Mouse (Mus musculus) neural tube, embryonic 13.5 days (tissue): ENCODE data around the gene Abcg5. TPM values are rescaled to one million over a fixed set of nuclear protein-coding genes. Genes with fewer than 3 reads are reported as not detected.
A peak's percentile ranks its signal among the peaks of the same experiment; 100 is the strongest.

Experiments
- ATAC-seq: fragments of 200-750 bp; cut with Nextera tagmentation; 2 replicates; pipeline ENCODE4 v1.8.0; 2017; ENCODE audit warnings: low read depth, mild to moderate bottlenecking, moderate TSS enrichment, moderate library complexity
- H3K27ac ChIP-seq: fragments of 300-500 bp; sonication (generic); replicated peaks from 2 replicates; pipeline ENCODE4 v1.5.1; 2015; ENCODE audit warnings: moderate library complexity, mild to moderate bottlenecking, inconsistent platforms
- H3K27me3 ChIP-seq: fragments of 300-500 bp; sonication (generic); 2 replicates; pipeline ENCODE4 v1.6.1; 2015; ENCODE audit warnings: mild to moderate bottlenecking, inconsistent platforms
- H3K36me3 ChIP-seq: fragments of 300-500 bp; sonication (generic); 2 replicates; pipeline ENCODE4 v1.6.1; 2015; ENCODE audit warnings: mild to moderate bottlenecking, inconsistent platforms
- H3K4me1 ChIP-seq: fragments of 300-500 bp; sonication (generic); replicated peaks from 2 replicates; pipeline ENCODE4 v1.6.1; 2015; ENCODE audit warnings: inconsistent platforms
- H3K4me2 ChIP-seq: fragments of 300-500 bp; sonication (generic); 2 replicates; pipeline ENCODE4 v1.6.1; 2015; ENCODE audit warnings: inconsistent platforms, mild to moderate bottlenecking, moderate library complexity
- H3K4me3 ChIP-seq: fragments of 300-500 bp; sonication (generic); 2 replicates; pipeline ENCODE4 v1.5.1; 2015; ENCODE audit warnings: mild to moderate bottlenecking, inconsistent platforms
- H3K9ac ChIP-seq: fragments of 300-500 bp; sonication (generic); 2 replicates; pipeline ENCODE4 v1.6.1; 2015; ENCODE audit warnings: moderate library complexity, mild to moderate bottlenecking, inconsistent platforms
- H3K9me3 ChIP-seq: fragments of 300-500 bp; sonication (generic); 2 replicates; pipeline ENCODE4 v1.6.1; 2016; ENCODE audit warnings: inconsistent platforms
- WGBS: fragments of 180-500 bp; shearing (Covaris S2); methylation state at CpG from one replicate; pipeline ENCODE4 v1.1.7; 2015; 5-methylcytosine and 5-hydroxymethylcytosine counted together
- polyA plus RNA-seq: library from polyadenylated mRNA; unstranded; fragments of >200 nt; fragmentation: Nextera tagmentation; extraction: Ambion mirVana; gene quantifications from 2 replicates; pipeline ENCODE4 v1.2.1, GENCODE M21; 2015

The Abcg5 gene
- polyA plus RNA-seq, 1 experiment from 2014 or later: 0.68 TPM

GRCm38 (mm10) chr17:84677595-84677994, 5.2 kb downstream of the Abcg5 start:
- Histone ChIP-seq H3K4me3 (no peak overlapping the region), H3K36me3 (no peaks in the 10 kb centered on the region), H3K27me3 (peaks cover 25% of the 10 kb centered on the region), H3K4me1 (peaks cover 6% of the 10 kb centered on the region; the same call in 1 of the 2 replicates), H3K9ac (no peak overlapping the region), H3K9me3 (no peaks in the 10 kb centered on the region), H3K4me2 (no peak overlapping the region), H3K27ac (no peak overlapping the region)
- WGBS: 87% methylated on average over 11 of the region's 11 CpGs
- ATAC-seq: no peak

GRCm38 (mm10) chr17:84675951-84676366, 6.9 kb downstream of the Abcg5 start, which contains the start of gene Abcg8:
Gene Abcg8, plus strand, starts transcription at chr17:84676302.
- H3K9me3 ChIP-seq: no peaks in the 10 kb centered on the region
- H3K4me3 ChIP-seq: peak within 1 kb of the TSS; percentile 33
- peak within 1 kb of the TSS; percentile 62 for H3K4me2 ChIP-seq
- H3K9ac ChIP-seq: peak within 1 kb of the TSS; percentile 57; the same call in 1 of the 2 replicates
- ATAC-seq: no peak
- peaks cover 25% of the 10 kb centered on the region for H3K27me3 ChIP-seq
- H3K27ac ChIP-seq: no peak within 1 kb of the TSS
- under 1% methylated on average over 24 of the region's 24 CpGs for WGBS
- no peaks in the 10 kb centered on the region for H3K36me3 ChIP-seq
- H3K4me1 ChIP-seq: peaks cover 6% of the 10 kb centered on the region; the same call in 1 of the 2 replicates

DNA sequence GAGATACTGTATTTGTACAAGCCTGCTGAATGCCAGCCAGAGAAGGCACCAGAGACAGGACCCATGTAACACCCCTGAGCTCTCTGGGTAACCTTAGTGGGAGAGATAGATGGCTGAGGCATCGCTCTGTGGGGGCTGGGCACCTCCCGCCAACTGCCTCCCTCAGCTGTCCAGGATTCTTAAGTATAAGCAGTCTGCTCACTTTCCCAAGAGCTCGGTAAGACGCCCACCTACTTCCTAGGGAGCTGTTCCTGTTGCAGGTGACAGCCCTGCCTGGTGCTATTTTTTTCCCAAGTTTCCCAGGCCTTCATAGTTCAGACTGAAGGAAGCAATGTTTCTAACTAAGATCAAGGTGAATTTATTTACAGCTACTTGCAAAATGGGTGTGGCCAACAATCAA, 7.6 kb downstream of the Abcg5 start:
- H3K4me1 ChIP-seq: peaks cover 6% of the 10 kb centered on the region; the same call in 1 of the 2 replicates
- no peak overlapping the region for H3K4me2 ChIP-seq
- H3K27ac ChIP-seq: no peak overlapping the region
- peaks cover 25% of the 10 kb centered on the region for H3K27me3 ChIP-seq
- 75% methylated on average over 4 of the region's 4 CpGs for WGBS
- ATAC-seq: no peak
- H3K36me3 ChIP-seq: no peaks in the 10 kb centered on the region
- H3K4me3 ChIP-seq: no peak overlapping the region
- H3K9me3 ChIP-seq: no peaks in the 10 kb centered on the region
- H3K9ac ChIP-seq: no peak overlapping the region

GRCm38 (mm10) chr17:84674048-84674447, 8.8 kb downstream of the Abcg5 start:
- ATAC-seq: no peak
- no peaks in the 10 kb centered on the region for H3K9me3 ChIP-seq
- no peak overlapping the region for H3K27ac ChIP-seq
- peaks cover 6% of the 10 kb centered on the region; the same call in 1 of the 2 replicates for H3K4me1 ChIP-seq
- WGBS: 46% methylated on average over 7 of the region's 7 CpGs
- no peak overlapping the region for H3K9ac ChIP-seq
- H3K27me3 ChIP-seq: peaks cover 25% of the 10 kb centered on the region
- H3K4me3 ChIP-seq: no peak overlapping the region
- no peaks in the 10 kb centered on the region for H3K36me3 ChIP-seq
- H3K4me2 ChIP-seq: no peak overlapping the region

DNA sequence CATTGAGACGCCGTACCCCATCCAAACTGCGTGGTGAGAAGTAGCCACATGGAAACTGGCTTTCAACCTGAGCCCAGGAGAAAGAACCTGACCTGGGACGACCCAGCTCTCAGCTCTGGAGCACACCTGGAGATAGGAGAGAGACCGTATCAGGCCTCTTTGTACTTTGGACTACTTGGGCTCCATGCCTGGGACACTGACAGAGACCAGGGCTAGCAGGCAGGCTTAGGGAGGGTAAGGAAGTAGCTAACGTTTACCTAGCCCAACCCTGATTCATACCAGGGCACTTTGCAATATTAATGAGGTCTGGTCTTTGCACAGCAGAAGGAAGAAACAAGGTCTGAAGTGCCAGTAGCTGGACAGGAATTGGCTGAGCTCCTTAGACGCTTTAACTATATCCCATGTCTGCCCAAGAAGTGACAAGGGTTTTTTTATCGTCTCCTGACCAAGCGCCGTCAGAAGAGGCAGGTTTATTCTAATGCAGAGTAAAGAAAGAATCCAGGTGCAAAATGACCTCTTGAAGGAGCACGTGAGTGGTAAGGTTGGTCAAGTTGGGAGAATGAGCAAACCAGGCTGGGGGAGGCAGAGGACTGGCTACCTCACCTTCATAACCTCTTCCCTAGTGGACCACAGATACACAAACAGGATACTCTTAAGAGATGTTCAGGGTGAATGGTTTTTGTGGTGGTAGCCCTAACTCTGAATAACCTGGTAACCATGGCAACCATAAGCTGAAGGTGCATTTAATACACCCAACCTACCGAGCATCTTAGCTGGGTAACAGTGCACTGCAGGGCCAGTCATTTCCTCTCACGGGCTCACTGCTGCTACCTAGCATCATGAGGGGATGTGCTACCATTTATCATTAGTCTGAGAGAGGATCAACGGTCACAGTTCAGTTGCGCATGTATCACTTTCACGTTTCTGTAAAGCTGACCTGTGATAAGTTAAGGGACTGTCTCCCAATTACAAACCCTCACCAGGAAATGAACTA, 10.1 kb downstream of the Abcg5 start:
- H3K27me3 ChIP-seq: peaks cover 25% of the 10 kb centered on the region
- H3K4me1 ChIP-seq: peaks cover 6% of the 10 kb centered on the region; the same call in 1 of the 2 replicates
- no peak overlapping the region for H3K4me2 ChIP-seq
- no peak overlapping the region for H3K4me3 ChIP-seq
- no peak overlapping the region for H3K9ac ChIP-seq
- 81% methylated on average over 16 of the region's 16 CpGs for WGBS
- no peaks in the 10 kb centered on the region for H3K9me3 ChIP-seq
- H3K36me3 ChIP-seq: no peaks in the 10 kb centered on the region
- ATAC-seq: no peak
- H3K27ac ChIP-seq: no peak overlapping the region

- Histone ChIP-seq H3K27me3 (no peaks in the 10 kb centered on the region), H3K4me1 (peaks cover 14% of the 10 kb centered on the region), H3K9me3 (no peaks in the 10 kb centered on the region), H3K9ac (no peak overlapping the region), H3K36me3 (no peaks in the 10 kb centered on the region), H3K4me3 (no peak overlapping the region), H3K4me2 (no peak overlapping the region), H3K27ac (no peak overlapping the region)
- no peak for ATAC-seq
- 90% methylated on average over 3 of the region's 3 CpGs for WGBS
Measured at GRCm38 (mm10) chr17:84667848-84668247, 15.0 kb downstream of the Abcg5 start.

DNA sequence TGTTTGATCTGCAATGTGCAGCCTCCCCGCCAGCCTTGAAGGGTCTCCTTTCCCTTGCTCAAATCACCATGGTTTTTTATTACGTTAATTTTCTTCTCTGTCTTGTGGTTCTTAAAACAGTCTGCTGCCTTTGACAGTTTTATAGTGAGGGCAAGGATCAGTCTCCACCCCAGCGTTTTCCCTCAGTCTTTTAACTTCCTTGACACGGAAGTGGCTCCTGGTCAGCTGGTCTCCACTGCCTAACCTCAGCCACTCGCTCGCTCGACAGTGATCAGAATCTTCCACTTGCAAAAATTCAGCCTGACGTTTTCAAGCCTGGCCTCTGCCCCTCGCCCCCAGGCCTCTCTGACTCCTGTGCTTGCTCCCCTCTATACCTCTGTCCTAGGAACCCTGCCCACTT, 17.1 kb downstream of the Abcg5 start:
- H3K9ac ChIP-seq: no peak overlapping the region
- H3K9me3 ChIP-seq: no peaks in the 10 kb centered on the region
- no peak for ATAC-seq
- H3K36me3 ChIP-seq: no peaks in the 10 kb centered on the region
- H3K4me2 ChIP-seq: no peak overlapping the region
- peaks cover 14% of the 10 kb centered on the region for H3K4me1 ChIP-seq
- no peaks in the 10 kb centered on the region for H3K27me3 ChIP-seq
- H3K27ac ChIP-seq: no peak overlapping the region
- no peak overlapping the region for H3K4me3 ChIP-seq
- 19% methylated on average over 9 of the region's 9 CpGs for WGBS

- ATAC-seq: no peak
Measured at GRCm38 (mm10) chr17:84665053-84665452, 17.8 kb downstream of the Abcg5 start.

GRCm38 (mm10) chr17:84658951-84659350, 23.9 kb downstream of the Abcg5 start:
- Histone ChIP-seq H3K27ac (no peak overlapping the region), H3K9ac (no peak overlapping the region), H3K27me3 (no peaks in the 10 kb centered on the region), H3K4me3 (no peak overlapping the region), H3K36me3 (no peaks in the 10 kb centered on the region), H3K4me1 (peaks cover 36% of the 10 kb centered on the region), H3K4me2 (no peak overlapping the region), H3K9me3 (no peaks in the 10 kb centered on the region)
- ATAC-seq: no peak
- 69% methylated on average over 8 of the region's 8 CpGs for WGBS

More at GRCm38 (mm10) chr17:84665053-84665452, 17.8 kb downstream of the Abcg5 start:
- H3K9ac ChIP-seq: no peak overlapping the region
- H3K27me3 ChIP-seq: no peaks in the 10 kb centered on the region
- no peaks in the 10 kb centered on the region for H3K9me3 ChIP-seq
- no peaks in the 10 kb centered on the region for H3K36me3 ChIP-seq
- peaks cover 14% of the 10 kb centered on the region for H3K4me1 ChIP-seq
- no peak overlapping the region for H3K4me2 ChIP-seq
- no peak overlapping the region for H3K27ac ChIP-seq
- H3K4me3 ChIP-seq: no peak overlapping the region
- WGBS: 23% methylated on average over 10 of the region's 10 CpGs

- WGBS: 36% methylated on average over 5 of the region's 5 CpGs
- no peak for ATAC-seq
- no peak overlapping the region for H3K9ac ChIP-seq
- H3K9me3 ChIP-seq: no peaks in the 10 kb centered on the region
- H3K4me3 ChIP-seq: no peak overlapping the region
- no peak overlapping the region for H3K27ac ChIP-seq
- peaks cover 36% of the 10 kb centered on the region for H3K4me1 ChIP-seq
- H3K4me2 ChIP-seq: no peak overlapping the region
- H3K36me3 ChIP-seq: no peaks in the 10 kb centered on the region
- H3K27me3 ChIP-seq: no peaks in the 10 kb centered on the region
Measured at GRCm38 (mm10) chr17:84658195-84658594, 24.6 kb downstream of the Abcg5 start.

- no peaks in the 10 kb centered on the region for H3K9me3 ChIP-seq
- no peaks in the 10 kb centered on the region for H3K36me3 ChIP-seq
- H3K4me2 ChIP-seq: no peak overlapping the region
- H3K27me3 ChIP-seq: no peaks in the 10 kb centered on the region
- no peak overlapping the region for H3K9ac ChIP-seq
- no peak for ATAC-seq
- H3K4me3 ChIP-seq: no peak overlapping the region
- 66% methylated on average over 7 of the region's 7 CpGs for WGBS
- H3K4me1 ChIP-seq: peaks cover 36% of the 10 kb centered on the region
- 0 out of 2 replicates have a peak overlapping the region, but pooled peaks have one; percentile 46 for H3K27ac ChIP-seq
Measured at GRCm38 (mm10) chr17:84657782-84658181, 25.0 kb downstream of the Abcg5 start.

- Histone ChIP-seq H3K4me2 (no peak overlapping the region), H3K27ac (0 out of 2 replicates have a peak overlapping the region, but pooled peaks have one; percentile 46)
- ATAC-seq: peak; percentile 44; the same call in 1 of the 2 replicates
Measured at GRCm38 (mm10) chr17:84657422-84657732, 25.4 kb downstream of the Abcg5 start.

More at GRCm38 (mm10) chr17:84657422-84657732, 25.4 kb downstream of the Abcg5 start:
- no peaks in the 10 kb centered on the region for H3K9me3 ChIP-seq
- peaks cover 36% of the 10 kb centered on the region for H3K4me1 ChIP-seq
- H3K36me3 ChIP-seq: no peaks in the 10 kb centered on the region
- 56% methylated on average over 3 of the region's 3 CpGs for WGBS
- H3K27me3 ChIP-seq: no peaks in the 10 kb centered on the region
- no peak overlapping the region for H3K9ac ChIP-seq
- H3K4me3 ChIP-seq: no peak overlapping the region
